Mouse (Mus musculus) heart, postnatal 25 days (tissue): ENCODE measurements around the gene Mapk6. TPM values are rescaled to one million over a fixed set of nuclear protein-coding genes. Genes with fewer than 3 reads are reported as not detected.

Experiments used
- DNase-seq: peaks from one replicate; pipeline ENCODE4 v3.0.0; 2022; ENCODE audit warnings: low spot score
- intact Hi-C: fragments of 180-260 bp; cut with DNase I; formaldehyde crosslinking; loops from one replicate; pipeline ENCODE4 v1.15.1; 2025
- total RNA-seq, 2 experiments: library from RNA; stranded (reverse); gene quantifications; 2 replicates each; pipeline ENCODE4 v1.2.3; 2021

Mapk6 gene
- total RNA-seq, 2 experiments from 2014 or later = 30.9 to 31.0 TPM

GRCm38 (mm10) chr9:75342433-75342832 is 67.4 kb downstream of the Mapk6 start:
- no peak for DNase-seq
- intact Hi-C loops = no loop called here

DNA sequence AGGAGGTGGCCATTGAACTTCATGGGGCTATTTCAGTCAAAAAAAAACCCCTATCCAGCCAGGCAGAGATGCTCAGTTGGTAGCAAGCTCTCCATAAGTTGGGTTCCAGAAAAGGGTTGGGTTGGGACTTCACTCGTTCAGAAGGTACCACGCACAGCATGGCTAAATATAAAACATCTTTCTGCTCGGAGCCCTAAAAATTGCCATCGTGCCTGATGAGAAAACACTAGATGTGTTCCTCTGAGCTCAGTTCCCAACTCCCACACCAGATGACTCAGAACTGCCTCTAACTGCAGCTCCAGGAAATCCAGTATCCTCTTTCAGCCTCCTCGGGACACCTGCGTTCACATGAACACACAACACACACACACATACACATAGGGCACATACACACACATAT is 71.8 kb downstream of the Mapk6 start:
- intact Hi-C loops = no loop called here
- no peak for DNase-seq

GRCm38 (mm10) chr9:75334440-75334839 is 75.4 kb downstream of the Mapk6 start:
- no peak for DNase-seq
- intact Hi-C loops = no loop called here

DNA sequence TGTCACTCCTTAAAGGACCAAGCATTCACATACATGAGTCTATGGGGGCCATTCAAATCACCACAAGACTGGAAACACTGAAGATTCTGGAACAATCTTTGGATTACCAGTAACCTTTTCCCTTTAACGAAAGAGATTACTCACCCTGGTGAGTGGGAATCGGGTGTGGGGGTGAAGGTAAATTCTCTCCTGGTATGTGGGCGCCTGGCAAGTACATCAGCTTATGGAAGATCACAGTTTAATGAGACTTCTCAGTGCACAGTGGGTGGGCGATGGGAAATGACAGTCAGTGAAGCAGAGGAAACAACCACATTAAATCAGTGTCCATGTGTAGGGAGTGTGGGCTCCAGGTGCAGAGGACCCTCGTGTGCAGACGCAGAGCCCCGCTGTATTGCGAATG is 79.0 kb downstream of the Mapk6 start:
- no peak for DNase-seq
- intact Hi-C loops = no loop called here

- DNase-seq = no peak
Observed at GRCm38 (mm10) chr9:75328047-75328446, 81.8 kb downstream of the Mapk6 start.

DNA sequence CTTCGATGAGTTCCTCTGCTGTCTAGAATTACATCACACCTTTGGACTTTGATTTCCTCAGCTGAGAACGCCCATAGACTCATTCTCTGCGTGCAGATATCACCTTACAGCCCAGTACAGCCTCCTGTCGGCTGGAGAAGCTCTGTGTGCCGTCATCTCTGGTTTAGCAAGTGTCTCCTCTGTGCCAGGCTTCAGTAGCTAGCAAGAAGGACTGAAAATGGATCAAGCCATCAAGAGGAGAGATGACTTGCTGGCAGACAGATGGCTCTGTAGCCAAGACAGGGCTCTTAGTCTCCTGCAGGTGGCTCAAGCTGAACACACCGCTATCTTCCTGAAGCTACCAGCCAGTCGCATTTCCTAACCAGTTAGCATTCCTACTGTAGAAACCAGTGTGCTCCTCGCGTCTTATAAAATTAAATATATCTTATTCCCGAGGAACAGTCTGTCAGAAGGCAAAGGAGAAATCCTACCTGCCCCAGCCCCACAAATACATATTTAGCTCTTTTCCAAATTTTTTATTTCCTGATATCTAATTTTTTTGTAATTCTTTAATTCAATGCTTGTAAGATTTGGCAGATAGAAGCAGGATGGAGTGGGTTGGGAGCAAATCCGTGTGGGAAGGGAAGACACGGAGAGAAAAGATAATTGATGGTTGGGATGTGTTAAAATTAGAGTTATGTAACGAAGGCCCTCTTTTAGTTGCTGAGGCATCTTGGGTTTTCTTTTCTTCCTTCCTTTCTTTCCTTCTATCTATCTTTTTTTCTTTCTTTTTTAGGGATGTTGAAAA is 87.5 kb downstream of the Mapk6 start:
- intact Hi-C loops = no loop called here
- DNase-seq = no peak

More at GRCm38 (mm10) chr9:75328047-75328446, 81.8 kb downstream of the Mapk6 start:
- intact Hi-C loops = no loop called here

GRCm38 (mm10) chr9:75319365-75319764 is 90.4 kb downstream of the Mapk6 start:
- intact Hi-C loops = no loop called here
- DNase-seq = no peak

Other genes starting within 250 kb of the Mapk6 start
- gene Myo5c, start 178.0 kb downstream of the Mapk6 start, total RNA-seq = 1 to 10 TPM; 5.6 to 7.1 TPM
- gene Gnb5, start 103.7 kb downstream of the Mapk6 start, total RNA-seq = 10 to 100 TPM; 25.0 to 26.5 TPM
- gene Bcl2l10, start 62.2 kb downstream of the Mapk6 start, total RNA-seq = not detected
- gene Leo1, start 31.5 kb upstream of the Mapk6 start, total RNA-seq = 10 to 100 TPM; 12.0 to 20.6 TPM
- gene Tmod3, start 149.7 kb upstream of the Mapk6 start, total RNA-seq = 10 to 100 TPM; 62.9 to 74.0 TPM
- 1 to 10 TPM; 4.6 to 5.3 TPM for gene Tmod2, start 201.3 kb upstream of the Mapk6 start, total RNA-seq
- 1 to 10 TPM; 7.3 to 8.4 TPM for gene Lysmd2, start 215.7 kb upstream of the Mapk6 start, total RNA-seq